Mouse (Mus musculus) cerebellum, postnatal 36 days (tissue): Measurements from ENCODE around the gene Farsa.
"Not testable (repeated sequence)": the region's sequence is repeated elsewhere in the genome, so short reads cannot be mapped to it uniquely, and the experiment has no call there.

Experiments
- DNase-seq, 2 experiments: peaks; one replicate each; pipeline ENCODE4 v3.0.0; 2021 to 2022; ENCODE audit warnings: mixed read lengths in 2 of 2

Farsa gene

DNA sequence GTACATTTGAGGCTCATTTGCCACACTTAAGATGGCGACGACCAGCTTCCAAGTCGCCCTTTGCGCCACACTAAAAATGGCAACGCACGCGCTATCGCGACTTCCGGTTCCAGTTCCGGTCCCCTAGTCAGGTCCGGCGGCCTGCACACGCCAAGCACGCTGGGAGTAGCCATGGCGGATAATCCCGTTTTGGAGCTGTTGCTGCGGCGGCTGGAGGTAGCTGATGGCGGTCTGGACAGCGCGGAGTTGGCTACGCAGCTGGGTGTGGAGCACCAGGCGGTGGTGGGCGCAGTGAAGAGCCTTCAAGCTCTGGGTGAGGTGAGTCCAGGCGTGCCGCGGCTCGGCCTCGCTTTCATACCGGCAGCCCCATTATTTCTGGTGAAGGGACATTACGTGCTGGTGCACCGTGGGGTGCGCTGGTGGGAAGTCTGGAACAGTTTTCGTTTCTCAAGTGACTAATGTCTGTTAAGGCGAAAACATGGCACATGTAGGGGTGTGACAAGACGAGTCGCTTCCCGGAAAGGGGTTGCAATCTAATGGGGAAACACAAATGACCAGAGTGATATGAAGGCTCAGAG is at the start of gene Farsa:
Gene Farsa (plus strand): TSS at position 126 of the 578 bp plus-strand sequence.
- DNase-seq, result peak; percentile 94

DNA sequence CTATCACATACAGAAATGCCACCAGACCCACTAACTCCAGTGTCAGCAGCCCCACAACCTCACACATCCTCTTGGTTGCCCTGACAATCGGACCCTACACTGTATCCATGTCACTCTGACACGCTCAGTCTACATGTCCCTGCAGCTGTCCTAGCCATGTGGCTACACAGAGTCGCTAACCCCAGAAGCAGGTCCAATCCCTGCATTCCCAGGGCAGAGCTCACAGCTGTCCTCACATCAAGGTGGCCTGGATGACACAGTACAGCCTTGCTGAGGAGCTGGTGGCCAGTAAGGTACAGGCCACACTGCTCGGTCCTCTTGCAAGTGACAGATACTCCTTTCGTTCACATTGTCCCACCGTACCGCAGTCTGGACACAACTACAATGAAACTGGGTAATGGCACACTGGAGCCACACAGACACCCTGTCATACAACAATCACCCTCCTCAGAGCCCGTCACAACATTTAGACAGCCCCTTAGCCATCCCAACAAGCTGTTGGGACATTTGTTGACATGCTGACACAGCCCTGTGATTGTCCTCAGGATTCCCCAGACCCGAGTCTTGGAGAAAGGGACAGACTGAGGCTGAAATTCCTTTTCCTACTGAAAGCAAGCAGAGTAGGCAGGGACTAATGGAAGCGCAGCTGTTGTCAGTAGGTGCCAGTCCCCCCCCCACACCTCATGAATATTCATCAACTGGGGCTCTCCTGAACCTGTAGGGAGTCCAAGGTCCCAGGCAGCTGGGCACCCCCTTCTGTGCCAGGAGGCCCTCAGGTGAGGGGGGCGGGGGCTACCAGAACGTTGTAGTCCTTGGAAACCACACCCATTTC is 47.5 kb upstream of the Farsa start:
- DNase-seq, result no peak

DNA sequence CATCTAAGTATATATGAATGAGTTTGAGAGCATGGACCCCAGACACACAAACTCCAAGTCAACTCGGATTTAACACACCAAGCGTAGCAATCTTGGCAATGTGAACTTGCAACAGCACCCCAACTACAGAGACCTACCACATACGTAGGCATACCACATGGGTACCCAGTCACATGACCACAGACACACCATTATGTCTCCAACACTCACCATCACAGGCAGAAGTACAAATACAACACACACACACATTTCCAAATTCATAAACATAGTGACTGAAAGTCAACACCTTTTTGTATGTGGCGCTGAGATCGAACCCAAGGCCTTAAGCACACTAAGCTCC is 46.9 kb upstream of the Farsa start:
- DNase-seq, result no peak

DNA sequence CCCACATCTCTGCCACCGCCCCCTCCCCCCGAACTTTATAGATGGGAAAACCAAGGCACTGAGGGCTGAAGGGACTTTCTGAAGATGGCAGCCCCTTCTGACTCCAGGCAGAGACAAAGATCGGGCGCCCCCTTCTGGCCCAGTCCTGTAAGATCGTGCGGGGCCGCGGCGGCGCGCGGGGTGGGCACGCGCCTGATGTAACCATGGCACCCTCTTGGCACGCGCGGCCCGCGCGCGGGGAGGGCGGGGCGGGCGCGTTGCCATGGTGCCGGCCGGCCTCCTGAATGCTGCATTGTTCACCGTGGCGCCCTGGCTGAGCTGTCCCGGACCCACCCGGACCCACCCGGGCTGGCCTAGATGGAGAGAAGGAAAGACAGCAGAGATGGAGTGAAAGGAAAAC is 45.9 kb upstream of the Farsa start:
- DNase-seq, result peak; percentile 98

- no peak for DNase-seq
Measured at GRCm38 (mm10) chr8:84811303-84811702, 45.5 kb upstream of the Farsa start.

GRCm38 (mm10) chr8:84813059-84813458 is 43.7 kb upstream of the Farsa start:
- peak; percentile 89 to 90 for DNase-seq

DNA sequence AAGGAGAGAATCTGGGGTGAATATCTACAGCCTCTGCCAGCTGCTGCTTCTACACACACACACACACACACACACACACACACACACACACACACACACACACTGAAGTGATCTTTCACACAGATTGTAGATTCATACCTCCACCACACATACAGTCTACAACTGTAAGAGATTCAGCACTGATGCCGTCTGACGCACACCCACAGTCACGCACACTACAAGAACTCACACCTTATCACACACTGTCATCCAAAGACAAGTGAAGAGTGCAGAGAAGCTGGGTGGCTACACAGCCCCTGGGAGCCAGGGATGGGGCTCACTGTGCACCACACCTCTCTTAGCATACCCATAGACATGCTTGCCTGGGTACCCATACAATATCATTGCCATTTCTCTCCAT is 43.0 kb upstream of the Farsa start:
- DNase-seq, result peak in 1 of 2 experiments; percentile 25

- peak in 1 of 2 experiments; percentile 28 for DNase-seq
Measured at GRCm38 (mm10) chr8:84814240-84814554, 42.6 kb upstream of the Farsa start.

GRCm38 (mm10) chr8:84814555-84815441 is 42.0 kb upstream of the Farsa start:
- DNase-seq, result peak; percentile 45 to 58

GRCm38 (mm10) chr8:84815547-84815946 is 41.2 kb upstream of the Farsa start:
- DNase-seq, result peak; percentile 99

GRCm38 (mm10) chr8:84816117-84816516 is 40.7 kb upstream of the Farsa start:
- no peak for DNase-seq

DNA sequence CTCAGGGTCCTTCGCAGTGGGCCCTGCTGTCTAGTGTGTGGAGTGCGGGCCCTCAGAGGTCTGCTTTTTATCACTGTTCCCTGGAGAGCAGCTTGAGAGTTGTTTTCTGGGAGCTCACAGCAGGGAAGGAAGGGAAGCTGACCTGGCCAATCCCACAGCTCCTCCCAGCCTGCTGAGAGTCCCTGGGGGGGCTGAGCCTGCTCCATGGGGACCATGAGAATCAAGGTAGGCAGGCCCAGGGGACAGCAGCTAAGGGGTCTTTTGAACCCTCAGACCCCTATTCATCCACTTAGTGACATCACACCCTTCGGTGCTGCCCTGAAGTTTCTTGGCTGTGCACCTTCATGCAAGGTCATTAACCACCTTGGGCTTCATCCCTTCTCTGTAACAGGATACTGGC is 34.1 kb upstream of the Farsa start, which contains the start of gene Dand5:
Gene Dand5 (minus strand): TSS at position 101 of the 400 bp plus-strand sequence.
- no peak for DNase-seq

DNA sequence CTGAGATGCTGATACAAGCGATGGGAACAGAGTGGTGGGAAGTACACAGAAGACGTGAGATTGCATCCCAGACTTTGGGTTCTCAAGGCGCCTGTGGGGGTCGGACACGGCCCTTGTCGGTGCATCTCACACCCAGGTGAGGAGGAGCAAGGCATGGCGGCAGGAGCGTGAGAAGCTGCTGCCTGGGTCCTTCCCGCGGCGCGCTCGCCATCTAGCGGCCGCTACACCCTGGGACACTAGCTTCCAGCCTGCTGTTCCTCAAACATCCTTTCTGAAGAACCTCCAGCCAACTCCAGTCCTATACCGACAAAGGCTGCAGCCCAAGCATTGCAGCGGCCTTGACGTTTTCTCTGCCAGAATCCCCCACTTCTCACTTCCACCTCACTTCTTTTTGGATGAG is 33.1 kb upstream of the Farsa start:
- DNase-seq, result peak; percentile 74 to 79

DNA sequence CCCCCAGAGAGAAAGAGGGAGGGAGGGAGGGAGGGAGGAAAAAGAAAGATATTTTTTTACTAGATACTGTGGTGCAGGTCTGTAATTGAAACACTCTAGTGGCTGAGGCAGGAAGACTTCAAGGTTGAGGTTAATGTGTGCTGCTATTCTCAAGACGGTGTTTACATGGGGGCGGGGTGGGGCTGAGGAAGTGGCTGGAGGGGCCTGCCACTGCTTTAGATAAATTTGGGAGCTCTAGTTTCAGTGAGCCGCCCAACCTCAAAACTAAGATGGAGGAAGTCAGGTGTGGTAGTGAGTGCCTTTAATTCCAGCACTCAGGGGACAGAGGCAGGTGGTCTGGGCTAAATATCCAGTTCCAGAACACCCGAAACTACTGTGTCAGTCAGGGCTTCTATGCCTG is 31.2 kb upstream of the Farsa start:
- no peak for DNase-seq

DNA sequence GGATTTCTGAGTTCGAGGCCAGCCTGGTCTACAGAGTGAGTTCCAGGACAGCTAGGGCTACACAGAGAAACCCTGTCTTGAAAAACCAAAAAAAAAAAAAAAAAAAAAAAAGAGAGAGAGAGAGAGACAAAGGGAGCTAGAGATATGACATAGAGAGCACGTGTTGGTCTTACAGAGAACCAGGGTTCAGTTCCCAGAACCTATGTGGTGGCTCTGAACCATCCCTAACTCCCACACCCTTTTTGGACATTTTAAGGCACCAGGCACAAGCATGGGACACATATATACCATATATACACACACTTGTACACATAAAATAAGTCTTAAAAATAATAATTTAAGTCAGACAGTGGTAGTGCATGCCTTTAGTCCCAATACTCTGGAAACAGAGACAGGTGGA is 30.3 kb upstream of the Farsa start:
- DNase-seq, result not testable (repeated sequence)

- peak; percentile 38 to 40 for DNase-seq
Measured at GRCm38 (mm10) chr8:84831490-84831889, 25.3 kb upstream of the Farsa start, which contains the start of gene Gadd45gip1. TSS of gene Gadd45gip1 (plus strand) at chr8:84831522.

DNA sequence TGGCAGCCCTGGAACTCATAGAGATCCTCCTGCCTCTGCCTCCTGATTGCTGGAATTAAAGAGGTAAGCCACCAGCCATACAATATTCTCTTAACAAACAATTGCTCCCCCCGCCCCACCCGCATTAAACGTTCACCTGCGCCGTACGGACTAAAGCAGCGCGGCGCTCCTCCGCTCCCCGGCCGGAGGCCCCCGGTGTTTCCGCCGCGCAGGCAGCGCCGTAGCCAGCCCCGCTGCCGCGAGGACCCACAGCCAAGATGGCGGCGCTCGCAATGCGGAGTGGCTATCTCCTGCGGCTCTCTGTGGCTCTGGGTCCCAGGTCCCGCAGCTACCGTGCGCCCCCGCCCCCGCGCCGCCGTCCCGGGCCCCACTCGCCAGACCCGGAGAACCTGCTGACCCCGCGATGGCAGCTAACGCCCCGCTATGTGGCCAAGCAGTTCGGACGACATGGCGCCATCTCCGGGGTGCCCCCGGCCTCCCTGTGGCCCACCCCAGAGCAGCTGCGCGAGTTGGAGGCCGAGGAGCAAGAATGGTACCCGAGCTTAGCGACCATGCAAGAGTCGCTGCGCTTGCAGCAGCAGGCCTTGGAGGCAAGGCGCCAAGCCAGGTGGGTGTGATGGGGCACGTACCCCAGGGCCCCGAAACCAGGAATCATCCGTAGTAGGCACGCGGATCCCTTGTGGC is 24.6 kb upstream of the Farsa start:
- DNase-seq, result peak; percentile 81 to 86

DNA sequence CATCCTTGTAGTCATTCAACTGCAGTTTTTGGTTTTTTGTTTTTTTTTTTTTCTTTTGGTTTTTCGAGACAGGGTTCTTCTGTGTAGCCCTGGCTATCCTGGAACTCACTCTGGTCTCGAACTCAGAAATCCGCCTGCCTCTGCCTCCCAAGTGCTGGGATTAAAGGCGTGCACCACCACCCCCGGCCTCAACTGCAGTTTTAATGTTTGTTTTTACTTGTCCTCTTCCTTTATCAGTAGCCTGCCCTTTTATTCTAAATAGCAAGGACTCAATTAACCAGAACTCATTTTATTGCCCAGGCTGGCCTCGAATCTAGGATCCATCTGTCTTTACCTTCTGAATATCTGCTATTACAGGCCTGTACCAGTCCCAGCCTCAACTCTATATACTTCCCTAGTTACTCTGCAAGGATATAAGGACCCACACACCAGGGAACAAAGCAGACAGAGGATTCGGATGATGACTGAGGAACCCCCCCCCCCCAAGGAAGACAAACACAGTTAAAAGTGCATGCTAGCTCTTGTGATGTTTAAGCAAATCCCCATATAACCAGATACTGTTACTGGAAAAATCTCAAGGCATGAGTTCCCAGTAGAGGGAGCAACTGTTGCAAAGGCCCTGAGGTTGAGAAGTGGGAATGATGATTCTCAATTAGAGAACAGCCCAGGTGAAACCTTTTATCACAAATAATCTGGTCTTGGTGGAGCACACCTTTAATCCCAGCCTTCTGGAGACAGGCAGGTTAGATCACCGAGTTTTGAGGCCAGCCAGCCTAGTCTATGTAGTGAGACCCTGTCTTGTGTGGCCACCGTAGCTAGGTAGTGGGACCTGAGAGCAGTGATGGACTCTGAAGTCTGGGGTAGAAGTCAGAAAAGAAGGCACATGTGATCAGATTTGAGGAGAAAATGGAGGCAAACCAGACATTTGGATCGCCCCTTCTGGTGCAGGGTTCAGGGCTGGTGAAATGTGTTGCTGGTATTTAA is 23.7 kb upstream of the Farsa start:
- peak in 1 of 2 experiments; percentile 7 for DNase-seq

- peak in 1 of 2 experiments; percentile 17 for DNase-seq
Measured at GRCm38 (mm10) chr8:84834002-84834865, 22.6 kb upstream of the Farsa start.
